8 mouse cellular contexts compared by ENCODE assay signal in genomic region chr12:88405113-88405512, GRCm38 (mm10). TPM values are rescaled to one million over a fixed set of nuclear protein-coding genes. Genes with fewer than 3 reads are reported as not detected.
DNase-seq lines count a peak whose midpoint lies in the region; ATAC-seq and TF ChIP-seq lines count a peak whose summit lies in the region.

No protein-coding gene starts in this region.

- TF ChIP-seq CTCF in cerebellum, adult 2 months (IDR thresholded peaks at IDR 0.05; ENCODE audit: borderline replicate concordance, insufficient read depth, low read depth, low read length) = peak; percentile 63

- H3K4me2 ChIP-seq in heart, embryonic 11.5 days = no peak overlapping the region

- H3K27ac ChIP-seq in heart, embryonic 11.5 days (ENCODE audit: low read depth, low read length) = no peak overlapping the region
- no peak overlapping the region for H3K27ac ChIP-seq in cerebellum, adult 2 months (ENCODE audit: insufficient read depth, low read length)

- WGBS in heart, embryonic 11.5 days (ENCODE audit: insufficient replicate concordance) = 26% methylated on average over 2 of the region's 2 CpGs
- WGBS in cerebellum, adult 2 months = 33% methylated on average over 2 of the region's 2 CpGs

- peak; percentile 39 to 86 for DNase-seq in heart, adult 18-20 months
- DNase-seq in cerebellum, adult 2 months = peak; percentile 37 to 58
- DNase-seq in forelimb bud, embryonic 11.5 days (ENCODE audit: low read depth, low spot score) = peak; percentile 33
- DNase-seq in hindlimb bud, embryonic 11.5 days (ENCODE audit: extremely low spot score, low read depth, low spot score) = peak; percentile 22
- DNase-seq in layer of hippocampus, postnatal 36 days = peak; percentile 74
- DNase-seq in skeletal muscle tissue, adult 2 months (ENCODE audit: low read depth, low spot score) = peak; percentile 26

- no peaks in the 10 kb centered on the region for H3K9me3 ChIP-seq in heart, embryonic 11.5 days (replicated peaks; ENCODE audit: control insufficient read depth, low read length)

- no peaks in the 10 kb centered on the region for H3K27me3 ChIP-seq in heart, embryonic 11.5 days (ENCODE audit: control insufficient read depth, insufficient read depth, low read length)
- H3K27me3 ChIP-seq in cerebellum, adult 2 months (ENCODE audit: control insufficient read depth, insufficient read depth, low read length) = no peaks in the 10 kb centered on the region; the same call in 1 of the 2 replicates

- H3K36me3 ChIP-seq in heart, embryonic 11.5 days (ENCODE audit: control insufficient read depth, insufficient read depth, low read length) = no peaks in the 10 kb centered on the region

- no peaks in the 10 kb centered on the region for H3K4me1 ChIP-seq in heart, embryonic 11.5 days (ENCODE audit: control insufficient read depth, insufficient read depth, low read length)
- peaks cover 8% of the 10 kb centered on the region for H3K4me1 ChIP-seq in cerebellum, adult 2 months (ENCODE audit: control insufficient read depth, insufficient read depth, low read length)

- H3K9ac ChIP-seq in heart, embryonic 11.5 days (ENCODE audit: low read depth, low read length) = no peak overlapping the region

- H3K4me3 ChIP-seq in heart, embryonic 11.5 days (ENCODE audit: low read depth, low read length) = no peak overlapping the region
- H3K4me3 ChIP-seq in cerebellum, adult 2 months (replicated peaks; ENCODE audit: insufficient read depth, low read depth, low read length) = no peak overlapping the region

- no peak for ATAC-seq in heart, embryonic 11.5 days (replicated peaks; ENCODE audit: insufficient number of reproducible peaks, low FRiP score, low TSS enrichment)
- peak; percentile 74 for ATAC-seq in megakaryocyte-erythroid progenitor cell, adult 5-6 weeks (replicated peaks; ENCODE audit: low FRiP score, low TSS enrichment, poor library complexity, severe bottlenecking)

- no peak for TF ChIP-seq POLR2A in cerebellum, adult 2 months (IDR thresholded peaks at IDR 0.05; ENCODE audit: borderline replicate concordance, insufficient read depth, low read length)

RNA-seq across cellular contexts. Expression of gene Adck1, which starts 44.8 kb away (rescaled TPM):
- 10 to 100 TPM; 23.4 to 28.1 TPM for total RNA-seq in heart, adult 18-20 months (2021)
- polyA plus RNA-seq in heart, embryonic 11.5 days (2014; fragmentation: Nextera tagmentation; extraction: Ambion mirVana) = 9.6 and 13.6 TPM in 2 replicates
- 36.4 and 36.7 TPM in 2 replicates for polyA plus RNA-seq in cerebellum, adult 2 months (2012; rRNA removed)
- total RNA-seq in layer of hippocampus, postnatal 36 days (2021) = 10 to 100 TPM; 31.6 to 33.3 TPM
- total RNA-seq in megakaryocyte-erythroid progenitor cell, adult 5-6 weeks (2014; fragmentation: Nextera tagmentation) = 6.7 and 11.7 TPM in 2 replicates
- total RNA-seq in megakaryocyte-erythroid progenitor cell, adult 5-6 weeks (2017) = 13.6 and 17.8 TPM in 2 replicates

Comparison
In these comparisons a context has a peak if more than half of its experiments do, and no peak if none do; other contexts are left out.
1. DNase-seq: peak in every context shown above with its lines; median percentile 74 in layer of hippocampus, postnatal 36 days; 62 in heart, adult 18-20 months; 48 in cerebellum, adult 2 months; 33 in forelimb bud, embryonic 11.5 days; 26 in skeletal muscle tissue, adult 2 months; 22 in hindlimb bud, embryonic 11.5 days.